Mouse (Mus musculus): ENCODE data around the gene Sec24a. TPM values are rescaled to one million over a fixed set of nuclear protein-coding genes. Genes with fewer than 3 reads are reported as not detected.
A peak's percentile ranks its signal among the peaks of the same experiment; 100 is the strongest.
"Not testable (repeated sequence)": the region's sequence is repeated elsewhere in the genome, so short reads cannot be mapped to it uniquely, and the experiment has no call there.

Sec24a gene
- total RNA-seq, 2 experiments from 2014 or later = 33.9 to 34.9 TPM

GRCm38 (mm10) chr11:51688330-51689328, 74.8 kb downstream of the Sec24a start, which contains the start of gene 0610009B22Rik:
0610009B22Rik (minus strand) TSS chr11:51688874.
- DNase-seq = peak; percentile 100

- no peak for DNase-seq
Observed at GRCm38 (mm10) chr11:51681976-51682374, 81.5 kb downstream of the Sec24a start.

GRCm38 (mm10) chr11:51681324-51681975, 82.0 kb downstream of the Sec24a start:
- DNase-seq = peak; percentile 90 to 92

GRCm38 (mm10) chr11:51679466-51679865, 84.0 kb downstream of the Sec24a start:
- DNase-seq = no peak

GRCm38 (mm10) chr11:51677737-51678418, 85.6 kb downstream of the Sec24a start:
- no peak for DNase-seq

GRCm38 (mm10) chr11:51675386-51675785, 88.0 kb downstream of the Sec24a start:
- no peak for DNase-seq

- peak; percentile 42 to 49 for DNase-seq
Observed at GRCm38 (mm10) chr11:51673291-51673690, 90.1 kb downstream of the Sec24a start.

- DNase-seq = no peak
Observed at GRCm38 (mm10) chr11:51671376-51671775, 92.1 kb downstream of the Sec24a start.

GRCm38 (mm10) chr11:51670846-51671245, 92.6 kb downstream of the Sec24a start:
- no peak for DNase-seq

GRCm38 (mm10) chr11:51664747-51665146, 98.7 kb downstream of the Sec24a start:
- DNase-seq = not testable (repeated sequence)

- DNase-seq = no peak
Observed at GRCm38 (mm10) chr11:51662632-51663031, 100.8 kb downstream of the Sec24a start.

GRCm38 (mm10) chr11:51661867-51662365, 101.5 kb downstream of the Sec24a start:
- DNase-seq = no peak

- peak; percentile 50 to 59 for DNase-seq
Observed at GRCm38 (mm10) chr11:51658705-51659104, 104.7 kb downstream of the Sec24a start.

- DNase-seq = no peak
Observed at GRCm38 (mm10) chr11:51658291-51658690, 105.1 kb downstream of the Sec24a start.

GRCm38 (mm10) chr11:51656798-51657521, 106.5 kb downstream of the Sec24a start:
- DNase-seq = peak in 1 of 2 experiments; percentile 54

- no peak for DNase-seq
Observed at GRCm38 (mm10) chr11:51654891-51655290, 108.5 kb downstream of the Sec24a start.

- peak; percentile 36 to 47 for DNase-seq
Observed at GRCm38 (mm10) chr11:51653736-51654135, 109.7 kb downstream of the Sec24a start.

GRCm38 (mm10) chr11:51652889-51653418, 110.5 kb downstream of the Sec24a start:
- DNase-seq = no peak

GRCm38 (mm10) chr11:51650691-51651515, 112.5 kb downstream of the Sec24a start, which contains the start of the genes N4bp3 and D930048N14Rik:
N4bp3 (minus strand) TSS chr11:51650842.
D930048N14Rik (plus strand) TSS chr11:51650954.
- DNase-seq = peak; percentile 90 to 93

- DNase-seq = peak in 1 of 2 experiments; percentile 47
Observed at GRCm38 (mm10) chr11:51650261-51650660, 113.2 kb downstream of the Sec24a start.
